Mouse (Mus musculus): ENCODE measurements around the gene Bcat1. TPM values are rescaled to one million over a fixed set of nuclear protein-coding genes. Genes with fewer than 3 reads are reported as not detected.
"Not testable (repeated sequence)": the region's sequence is repeated elsewhere in the genome, so short reads cannot be mapped to it uniquely, and the experiment has no call there.

Bcat1 gene
- polyA plus RNA-seq, 1 experiment from 2014 or later: 85.1 TPM

DNA sequence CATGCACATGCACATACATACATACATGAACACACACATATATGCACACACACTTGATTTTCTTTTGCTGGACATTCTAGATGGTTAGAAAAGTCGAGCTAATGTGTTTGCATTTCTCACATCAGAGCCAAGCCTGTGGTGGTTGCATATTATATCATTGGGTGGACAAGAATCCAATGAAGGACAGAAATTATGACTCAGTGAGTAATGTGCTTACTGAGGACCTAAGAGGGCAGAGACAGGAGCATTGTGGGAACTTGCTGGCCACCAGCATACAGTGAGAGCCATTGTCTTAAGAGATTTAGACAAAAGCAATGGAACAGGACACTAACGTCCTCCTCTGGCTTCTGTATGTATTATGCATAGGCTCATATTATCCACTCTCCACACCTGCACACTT is 38.6 kb upstream of the Bcat1 start:
- Histone ChIP-seq H3K9me3 (0 out of 2 replicates have a peak, but pooled peaks cover 3% of the 10 kb centered on the region), H3K9ac (no peak overlapping the region), H3K27me3 (replicated peaks) (0 out of 2 replicates have a peak, but pooled peaks cover 2% of the 10 kb centered on the region), H3K4me2 (replicated peaks) (no peak overlapping the region), H3K4me1 (peaks cover 12% of the 10 kb centered on the region), H3K36me3 (no peaks in the 10 kb centered on the region), H3K27ac (no peak overlapping the region), H3K4me3 (no peak overlapping the region)
- ATAC-seq (ENCODE audit: low FRiP score, low read depth): no peak
- WGBS: 80% methylated on average over 2 of the region's 2 CpGs

DNA sequence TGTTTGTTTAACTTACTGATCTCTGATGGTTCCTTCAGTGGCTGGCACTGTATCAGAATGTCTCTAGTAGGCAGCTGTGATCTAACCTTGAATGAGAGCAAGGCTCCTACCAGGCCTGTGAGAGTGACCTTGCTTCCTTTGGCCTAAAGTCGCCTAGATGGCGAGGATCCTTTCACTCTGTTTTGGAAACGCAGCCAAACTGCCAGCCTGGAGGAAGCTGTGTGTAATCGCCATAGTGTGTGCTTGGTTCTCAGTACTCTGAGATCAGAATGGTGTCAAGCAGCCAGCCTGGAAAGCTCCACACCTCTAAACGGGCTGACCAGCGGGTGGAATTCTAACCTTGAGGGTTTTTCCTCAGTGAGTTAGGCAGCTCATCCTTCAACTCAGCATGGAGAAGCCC is 36.9 kb upstream of the Bcat1 start:
- no peak for ATAC-seq (ENCODE audit: low FRiP score, low read depth)
- H3K9me3 ChIP-seq: 0 out of 2 replicates have a peak, but pooled peaks cover 3% of the 10 kb centered on the region
- no peaks in the 10 kb centered on the region for H3K36me3 ChIP-seq
- H3K4me2 ChIP-seq (replicated peaks): no peak overlapping the region
- no peak overlapping the region for H3K4me3 ChIP-seq
- H3K4me1 ChIP-seq: peaks cover 12% of the 10 kb centered on the region
- 74% methylated on average over 6 of the region's 6 CpGs for WGBS
- H3K27ac ChIP-seq: no peak overlapping the region
- no peaks in the 10 kb centered on the region for H3K27me3 ChIP-seq (replicated peaks)
- no peak overlapping the region for H3K9ac ChIP-seq

DNA sequence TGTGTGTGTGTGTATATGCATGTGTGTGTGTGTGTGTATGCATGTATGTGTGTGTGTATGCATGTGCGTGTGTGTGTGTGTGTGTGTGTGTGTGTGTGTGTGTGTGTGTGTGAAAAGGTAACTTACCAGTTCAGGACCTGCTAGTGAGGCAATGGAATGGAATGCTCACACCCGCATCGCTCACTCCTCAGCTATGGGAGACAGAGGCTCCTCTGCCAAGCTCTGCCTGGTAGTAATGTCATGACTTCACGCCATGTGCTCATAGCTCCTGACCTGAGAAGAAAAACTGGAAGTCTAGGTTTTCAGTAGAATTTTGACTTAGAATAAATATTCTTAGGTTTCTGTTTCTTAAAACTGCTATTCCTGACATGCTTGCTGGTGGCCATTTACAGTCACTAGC is 34.8 kb upstream of the Bcat1 start:
- WGBS: 94% methylated on average over 4 of the region's 4 CpGs
- Histone ChIP-seq H3K9me3 (0 out of 2 replicates have a peak, but pooled peaks cover 3% of the 10 kb centered on the region), H3K4me1 (no peaks in the 10 kb centered on the region), H3K36me3 (no peaks in the 10 kb centered on the region), H3K4me2 (replicated peaks) (no peak overlapping the region), H3K4me3 (no peak overlapping the region), H3K27me3 (replicated peaks) (no peaks in the 10 kb centered on the region), H3K9ac (no peak overlapping the region), H3K27ac (no peak overlapping the region)
- ATAC-seq (ENCODE audit: low FRiP score, low read depth): no peak

DNA sequence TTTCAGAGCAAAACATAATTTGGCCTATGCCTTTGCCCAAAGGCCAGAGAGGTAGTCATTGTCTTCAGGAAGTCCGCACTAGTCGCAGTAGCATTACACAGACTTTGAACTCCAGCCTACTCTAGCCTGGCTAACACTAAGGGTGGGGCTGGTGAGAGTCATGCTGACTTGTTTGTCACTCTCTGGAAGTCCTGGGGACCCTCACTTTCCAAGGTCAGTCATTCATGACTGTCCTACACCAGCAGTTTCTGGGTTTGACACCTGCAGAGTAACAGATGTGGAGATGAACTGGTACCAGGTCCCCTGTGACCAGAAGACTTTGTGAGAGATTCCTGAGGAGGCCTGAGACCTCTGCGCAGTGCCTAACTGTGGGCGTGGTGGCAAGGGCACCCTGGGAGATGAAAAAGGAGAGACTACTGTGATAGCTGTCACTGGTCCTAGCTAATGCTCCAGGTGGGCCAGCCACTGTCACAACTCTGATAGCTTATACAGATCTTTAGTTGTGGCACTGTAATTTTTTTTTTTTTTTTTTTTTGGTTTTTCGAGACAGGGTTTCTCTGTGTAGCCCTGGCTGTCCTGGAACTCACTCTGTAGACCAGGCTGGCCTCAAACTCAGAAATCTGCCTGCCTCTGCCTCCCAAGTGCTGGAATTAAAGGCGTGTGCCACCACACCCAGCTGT is 30.3 kb upstream of the Bcat1 start:
- no peak for ATAC-seq (ENCODE audit: low FRiP score, low read depth)
- no peak overlapping the region for H3K4me2 ChIP-seq (replicated peaks)
- no peak overlapping the region for H3K9ac ChIP-seq
- H3K4me1 ChIP-seq: no peaks in the 10 kb centered on the region
- H3K36me3 ChIP-seq: no peaks in the 10 kb centered on the region
- H3K9me3 ChIP-seq: 0 out of 2 replicates have a peak, but pooled peaks cover 3% of the 10 kb centered on the region
- H3K27me3 ChIP-seq (replicated peaks): no peaks in the 10 kb centered on the region
- H3K27ac ChIP-seq: no peak overlapping the region
- H3K4me3 ChIP-seq: no peak overlapping the region
- 92% methylated on average over 5 of the region's 6 CpGs for WGBS

DNA sequence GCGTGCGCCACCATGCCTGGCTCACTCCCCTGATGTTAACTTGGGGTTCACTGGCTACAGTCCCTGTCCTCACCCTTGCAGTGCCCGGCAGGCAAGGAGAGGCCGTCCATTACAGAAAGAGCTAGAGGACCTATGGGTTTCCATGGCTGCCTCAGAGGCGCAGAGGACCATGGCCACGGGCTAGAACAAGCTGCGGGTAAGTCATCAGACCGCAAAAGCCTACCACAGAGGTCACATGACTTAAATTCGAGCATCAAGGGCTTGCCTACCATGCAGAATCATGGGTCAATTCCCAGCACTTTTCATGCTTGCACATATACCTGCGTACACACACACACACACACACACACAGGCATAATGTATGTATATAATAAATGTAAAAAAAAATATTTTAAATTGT is 29.5 kb upstream of the Bcat1 start:
- H3K4me3 ChIP-seq: no peak overlapping the region
- H3K27ac ChIP-seq: no peak overlapping the region
- H3K4me1 ChIP-seq: no peaks in the 10 kb centered on the region
- H3K9me3 ChIP-seq: 0 out of 2 replicates have a peak, but pooled peaks cover 3% of the 10 kb centered on the region
- 91% methylated on average over 10 of the region's 10 CpGs for WGBS
- ATAC-seq (ENCODE audit: low FRiP score, low read depth): no peak
- no peak overlapping the region for H3K9ac ChIP-seq
- H3K4me2 ChIP-seq (replicated peaks): no peak overlapping the region
- H3K27me3 ChIP-seq (replicated peaks): no peaks in the 10 kb centered on the region
- no peaks in the 10 kb centered on the region for H3K36me3 ChIP-seq

DNA sequence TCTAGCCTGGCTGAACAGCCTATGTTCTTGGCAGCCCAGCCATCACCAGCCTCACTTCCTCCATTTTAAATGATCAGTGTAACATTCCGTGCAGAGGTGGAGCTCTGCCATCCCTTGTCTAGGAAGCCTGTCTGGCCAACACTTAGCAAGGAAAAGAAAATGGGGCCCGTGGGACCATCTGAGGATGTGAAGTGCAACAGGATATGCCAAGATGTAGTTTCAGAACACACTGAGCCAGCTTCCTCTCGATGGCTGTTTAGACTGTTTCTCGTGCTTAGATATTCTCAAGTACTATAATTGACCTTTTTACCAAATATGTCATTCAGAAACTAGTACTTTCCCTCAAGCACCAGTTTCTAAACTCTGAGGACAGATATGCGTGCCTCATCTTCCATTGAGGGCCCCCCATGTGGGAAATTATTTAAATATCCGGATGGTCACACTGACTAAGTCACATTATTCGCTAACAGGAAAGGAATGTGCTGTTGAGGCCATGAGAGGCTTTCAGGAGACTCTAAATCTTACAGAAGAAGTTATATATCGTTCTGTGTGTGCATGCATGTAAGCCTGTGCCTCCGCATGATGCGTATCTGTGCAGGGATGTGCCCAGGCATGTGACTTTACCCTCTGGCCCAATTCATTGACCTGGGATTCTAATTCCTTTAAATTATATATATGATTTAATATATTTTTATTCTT is 28.4 kb upstream of the Bcat1 start:
- Histone ChIP-seq H3K27me3 (replicated peaks) (no peaks in the 10 kb centered on the region), H3K4me3 (no peak overlapping the region), H3K9me3 (no peaks in the 10 kb centered on the region), H3K4me1 (no peaks in the 10 kb centered on the region), H3K9ac (no peak overlapping the region), H3K36me3 (no peaks in the 10 kb centered on the region), H3K4me2 (replicated peaks) (no peak overlapping the region), H3K27ac (no peak overlapping the region)
- no peak for ATAC-seq (ENCODE audit: low FRiP score, low read depth)
- WGBS: 78% methylated on average over 10 of the region's 10 CpGs

DNA sequence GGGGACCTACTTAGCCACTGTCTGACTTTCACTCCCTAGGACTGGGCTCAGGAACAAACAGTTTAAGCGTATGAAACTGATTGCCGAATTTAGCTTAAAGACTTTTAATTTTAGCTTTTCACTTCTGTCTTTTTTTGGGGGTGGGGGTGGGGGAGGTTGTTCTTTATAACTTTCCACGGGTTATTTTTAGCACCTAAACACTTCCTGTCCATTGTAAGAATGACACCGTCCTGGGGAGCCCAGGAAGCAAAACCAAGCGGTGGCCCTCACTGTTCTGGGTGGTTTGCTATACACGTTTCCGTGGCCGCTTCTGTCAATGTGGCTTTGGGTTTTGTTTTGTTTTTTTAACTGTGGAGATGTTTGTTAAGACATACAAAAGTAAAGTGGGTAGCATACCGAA is 24.9 kb upstream of the Bcat1 start:
- Histone ChIP-seq H3K9me3 (no peaks in the 10 kb centered on the region), H3K4me3 (no peak overlapping the region), H3K9ac (no peak overlapping the region), H3K4me2 (replicated peaks) (no peak overlapping the region), H3K36me3 (no peaks in the 10 kb centered on the region), H3K4me1 (no peaks in the 10 kb centered on the region), H3K27ac (no peak overlapping the region), H3K27me3 (replicated peaks) (no peaks in the 10 kb centered on the region)
- WGBS: 70% methylated on average over 9 of the region's 9 CpGs
- no peak for ATAC-seq (ENCODE audit: low FRiP score, low read depth)

DNA sequence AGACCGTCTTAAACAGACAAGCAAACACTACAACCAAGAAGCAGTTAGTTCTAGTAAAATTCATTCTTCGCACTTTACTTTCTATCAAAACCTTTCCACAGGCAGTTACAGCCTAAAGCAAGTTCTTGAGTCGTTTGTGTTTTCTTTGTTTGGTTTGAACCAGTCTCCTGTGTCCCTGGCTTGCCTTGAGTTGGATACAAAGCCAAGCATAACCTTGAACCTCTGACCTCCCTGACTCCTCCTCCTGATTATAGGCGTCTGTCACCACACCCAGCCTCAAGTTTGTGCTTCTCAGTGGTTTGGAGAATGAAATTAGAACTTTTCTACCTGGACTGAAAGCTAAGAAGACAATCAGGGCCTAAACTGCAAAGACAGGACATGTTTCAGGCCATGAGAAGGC is 18.4 kb upstream of the Bcat1 start:
- H3K27ac ChIP-seq: no peak overlapping the region

DNA sequence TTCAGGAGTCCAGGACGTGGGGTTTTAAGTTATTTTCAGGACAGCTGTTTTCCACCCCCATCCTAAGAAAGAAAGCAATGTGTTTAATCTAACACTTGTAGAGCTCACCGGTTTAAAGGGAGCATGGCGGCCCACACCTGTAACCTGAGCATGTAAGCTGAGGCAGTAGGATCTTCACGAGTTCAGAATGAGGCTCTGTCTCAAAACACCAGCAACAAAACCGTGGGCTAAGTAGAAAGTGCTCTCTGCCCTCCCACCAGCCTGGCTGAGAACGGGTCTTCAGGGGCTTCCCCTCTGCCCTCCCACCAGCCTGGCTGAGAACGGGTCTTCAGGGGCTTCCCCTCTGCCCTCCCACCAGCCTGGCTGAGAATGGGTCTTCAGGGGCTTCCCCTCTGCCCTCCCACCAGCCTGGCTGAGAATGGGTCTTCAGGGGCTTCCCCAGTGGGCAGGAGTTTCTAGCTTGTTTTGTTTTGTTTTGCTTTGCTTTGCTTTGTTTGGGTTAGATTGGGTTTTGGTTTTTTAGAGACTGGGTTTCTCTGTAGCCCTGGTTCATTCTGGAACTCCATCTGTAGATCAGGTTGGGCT is 17.1 kb upstream of the Bcat1 start:
- WGBS: 58% methylated on average over 7 of the region's 7 CpGs
- H3K9me3 ChIP-seq; H3K36me3 ChIP-seq; H3K4me1 ChIP-seq; H3K27me3 ChIP-seq (replicated peaks); H3K4me2 ChIP-seq (replicated peaks); H3K4me3 ChIP-seq; ATAC-seq (ENCODE audit: low FRiP score, low read depth); H3K27ac ChIP-seq; H3K9ac ChIP-seq: not testable (repeated sequence)

More for the DNA sequence above, 18.4 kb upstream of the Bcat1 start:
- 77% methylated on average over 4 of the region's 4 CpGs for WGBS
- no peak overlapping the region for H3K4me3 ChIP-seq
- no peaks in the 10 kb centered on the region for H3K4me1 ChIP-seq
- no peaks in the 10 kb centered on the region for H3K36me3 ChIP-seq
- no peak overlapping the region for H3K9ac ChIP-seq
- no peak for ATAC-seq (ENCODE audit: low FRiP score, low read depth)
- no peak overlapping the region for H3K4me2 ChIP-seq (replicated peaks)
- no peaks in the 10 kb centered on the region for H3K9me3 ChIP-seq
- H3K27me3 ChIP-seq (replicated peaks): no peaks in the 10 kb centered on the region

DNA sequence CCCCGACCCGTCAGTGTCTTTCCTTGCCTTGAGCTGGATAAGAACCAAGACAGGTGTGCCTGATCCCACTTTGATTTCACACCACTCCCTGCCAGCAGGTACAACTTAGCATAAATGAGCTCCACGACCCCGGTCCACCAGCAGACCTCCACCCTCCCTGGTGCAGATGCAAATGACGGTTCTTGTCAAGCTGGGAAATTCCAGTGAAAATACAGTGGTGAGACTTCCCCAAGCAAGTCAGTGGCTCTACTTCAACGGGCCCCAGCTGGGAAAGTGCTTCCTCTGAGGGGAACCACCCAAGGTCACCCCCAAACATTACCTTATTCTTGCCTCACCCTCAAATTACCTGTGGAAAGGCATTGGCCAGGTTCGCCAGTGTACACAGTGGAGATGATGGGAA is 16.0 kb upstream of the Bcat1 start:
- H3K27ac ChIP-seq: no peak overlapping the region
- H3K4me2 ChIP-seq (replicated peaks): no peak overlapping the region
- H3K27me3 ChIP-seq (replicated peaks): no peaks in the 10 kb centered on the region
- no peaks in the 10 kb centered on the region for H3K9me3 ChIP-seq
- 77% methylated on average over 7 of the region's 7 CpGs for WGBS
- H3K9ac ChIP-seq: no peak overlapping the region
- H3K36me3 ChIP-seq: no peaks in the 10 kb centered on the region
- ATAC-seq (ENCODE audit: low FRiP score, low read depth): no peak
- H3K4me3 ChIP-seq: no peak overlapping the region
- H3K4me1 ChIP-seq: no peaks in the 10 kb centered on the region

DNA sequence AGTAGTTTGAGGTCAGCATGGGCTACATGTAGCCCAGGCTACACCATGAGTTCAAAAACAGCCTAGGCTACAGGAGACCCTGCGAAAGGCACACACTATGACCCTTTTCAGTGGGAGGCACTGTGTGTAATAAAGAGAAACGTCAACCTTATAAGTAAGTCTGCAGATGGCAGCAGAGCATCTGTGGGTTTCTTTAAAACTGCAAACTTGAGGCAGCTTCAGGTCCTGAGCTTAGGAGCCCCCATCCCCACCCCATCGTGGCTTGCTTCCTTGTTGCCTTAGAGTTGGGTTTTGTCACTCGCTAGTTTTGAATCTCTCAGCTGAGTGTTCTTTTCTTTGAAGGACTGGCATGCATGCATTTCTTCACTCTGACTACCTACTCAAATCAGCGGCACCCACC is 14.9 kb upstream of the Bcat1 start:
- no peak overlapping the region for H3K4me2 ChIP-seq (replicated peaks)
- no peak overlapping the region for H3K4me3 ChIP-seq
- no peaks in the 10 kb centered on the region for H3K27me3 ChIP-seq (replicated peaks)
- H3K9ac ChIP-seq: no peak overlapping the region
- no peaks in the 10 kb centered on the region for H3K4me1 ChIP-seq
- 78% methylated on average over 5 of the region's 5 CpGs for WGBS
- H3K27ac ChIP-seq: no peak overlapping the region
- no peaks in the 10 kb centered on the region for H3K36me3 ChIP-seq
- ATAC-seq (ENCODE audit: low FRiP score, low read depth): no peak
- no peaks in the 10 kb centered on the region for H3K9me3 ChIP-seq

DNA sequence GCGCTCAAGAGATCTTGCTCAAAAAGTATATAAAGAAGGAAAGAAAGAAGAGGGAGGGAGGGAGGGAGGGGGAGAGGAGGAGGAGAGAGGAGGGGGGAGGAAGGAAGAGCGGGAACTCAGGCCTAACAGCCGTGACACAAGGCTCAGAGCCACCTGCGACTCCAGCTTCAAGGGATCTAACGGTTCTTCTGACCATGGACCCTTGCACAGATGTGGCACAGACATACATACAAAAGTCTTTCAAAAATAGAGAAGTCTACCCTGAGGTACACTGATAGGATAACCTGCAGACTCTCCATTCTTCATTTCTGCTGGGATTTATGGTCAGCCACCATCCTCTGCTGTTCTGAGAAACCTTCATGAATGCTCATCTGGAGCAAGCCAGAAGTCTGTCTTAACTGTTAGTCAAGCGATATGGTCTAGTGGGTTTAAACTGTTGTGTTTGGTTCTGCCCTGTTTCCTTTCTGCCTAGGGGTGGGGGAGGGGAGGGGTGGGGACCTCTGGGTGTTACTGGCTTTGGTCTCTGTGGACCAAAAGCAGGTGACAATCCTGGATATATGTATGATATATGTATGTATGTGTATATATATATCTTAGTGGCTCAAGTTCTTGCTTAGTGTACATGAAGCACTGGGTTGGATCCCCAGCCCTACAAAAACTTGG is 14.3 kb upstream of the Bcat1 start:
- no peak overlapping the region for H3K27ac ChIP-seq
- no peak overlapping the region for H3K9ac ChIP-seq
- no peaks in the 10 kb centered on the region for H3K36me3 ChIP-seq
- H3K4me1 ChIP-seq: no peaks in the 10 kb centered on the region
- no peak overlapping the region for H3K4me3 ChIP-seq
- WGBS: 56% methylated on average over 6 of the region's 6 CpGs
- no peak for ATAC-seq (ENCODE audit: low FRiP score, low read depth)
- no peaks in the 10 kb centered on the region for H3K27me3 ChIP-seq (replicated peaks)
- no peak overlapping the region for H3K4me2 ChIP-seq (replicated peaks)
- H3K9me3 ChIP-seq: no peaks in the 10 kb centered on the region
